Mouse (Mus musculus) CD8-positive naive resting alpha-beta T cell, adult 57 days (primary cell): ENCODE measurements around the gene Rfx1. TPM values are rescaled to one million over a fixed set of nuclear protein-coding genes. Genes with fewer than 3 reads are reported as not detected.

Experiments
- total RNA-seq: library from RNA; stranded (reverse); gene quantifications from one replicate; pipeline ENCODE4 v1.2.4, GENCODE M21; 2023

Rfx1 gene
- 130 TPM for total RNA-seq

DNA sequence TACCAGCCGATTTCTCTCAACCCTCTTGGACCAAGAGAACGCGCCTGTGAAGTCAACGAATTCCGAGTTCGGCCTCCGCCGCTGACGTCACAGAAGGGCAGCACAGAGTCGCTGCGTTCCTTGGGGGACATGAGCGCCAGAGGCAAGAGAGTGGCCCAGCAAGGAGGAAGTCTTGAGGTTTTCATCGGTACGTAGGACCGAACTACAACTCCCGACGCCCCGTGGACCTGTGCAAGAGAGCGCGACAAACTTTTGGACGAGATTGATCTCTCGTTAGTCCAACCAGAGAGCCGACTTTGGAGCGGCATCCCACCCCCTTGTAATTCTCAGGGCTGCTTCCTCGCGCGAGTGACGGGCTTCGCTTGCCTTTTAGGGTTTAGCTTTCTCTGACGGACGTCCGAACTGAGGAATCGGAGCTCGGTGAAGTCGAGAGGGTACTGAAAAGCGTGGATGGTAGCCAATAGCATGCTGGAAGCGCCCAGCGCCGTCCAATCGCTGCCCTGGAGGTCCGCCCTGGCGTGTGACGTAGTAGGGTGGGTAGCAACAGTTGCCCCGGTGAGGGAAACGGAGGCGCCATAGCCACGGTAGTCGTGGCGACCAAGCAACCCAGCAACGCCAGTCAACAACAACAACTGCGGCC is at the start of gene Rfx1:
TSS of gene Rfx1 (plus strand) at position 544 of the 640 bp plus-strand sequence.

DNA sequence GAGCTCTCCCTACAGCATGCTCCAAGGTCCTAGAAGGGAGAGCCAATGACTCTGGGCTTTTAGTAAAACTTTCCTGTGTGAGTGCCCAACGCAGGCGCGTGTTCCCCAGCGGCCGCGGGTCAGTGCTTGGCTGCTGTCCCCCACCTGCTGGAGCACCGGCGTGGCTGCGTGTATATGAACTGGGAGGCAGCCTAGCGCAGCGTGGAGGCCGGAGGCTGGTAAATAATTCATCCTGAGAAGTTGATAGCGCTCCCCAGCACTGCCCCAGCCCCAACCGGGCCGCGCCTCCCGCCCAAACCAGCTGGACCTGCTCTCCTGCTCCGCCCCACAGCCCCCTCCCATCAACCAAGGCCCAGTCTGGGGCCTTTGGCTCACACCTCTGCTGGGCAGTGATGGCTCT is 45.5 kb upstream of the Rfx1 start, which contains the start of gene Palm3:
TSS of gene Palm3 (plus strand) at position 376 of the 400 bp plus-strand sequence.

DNA sequence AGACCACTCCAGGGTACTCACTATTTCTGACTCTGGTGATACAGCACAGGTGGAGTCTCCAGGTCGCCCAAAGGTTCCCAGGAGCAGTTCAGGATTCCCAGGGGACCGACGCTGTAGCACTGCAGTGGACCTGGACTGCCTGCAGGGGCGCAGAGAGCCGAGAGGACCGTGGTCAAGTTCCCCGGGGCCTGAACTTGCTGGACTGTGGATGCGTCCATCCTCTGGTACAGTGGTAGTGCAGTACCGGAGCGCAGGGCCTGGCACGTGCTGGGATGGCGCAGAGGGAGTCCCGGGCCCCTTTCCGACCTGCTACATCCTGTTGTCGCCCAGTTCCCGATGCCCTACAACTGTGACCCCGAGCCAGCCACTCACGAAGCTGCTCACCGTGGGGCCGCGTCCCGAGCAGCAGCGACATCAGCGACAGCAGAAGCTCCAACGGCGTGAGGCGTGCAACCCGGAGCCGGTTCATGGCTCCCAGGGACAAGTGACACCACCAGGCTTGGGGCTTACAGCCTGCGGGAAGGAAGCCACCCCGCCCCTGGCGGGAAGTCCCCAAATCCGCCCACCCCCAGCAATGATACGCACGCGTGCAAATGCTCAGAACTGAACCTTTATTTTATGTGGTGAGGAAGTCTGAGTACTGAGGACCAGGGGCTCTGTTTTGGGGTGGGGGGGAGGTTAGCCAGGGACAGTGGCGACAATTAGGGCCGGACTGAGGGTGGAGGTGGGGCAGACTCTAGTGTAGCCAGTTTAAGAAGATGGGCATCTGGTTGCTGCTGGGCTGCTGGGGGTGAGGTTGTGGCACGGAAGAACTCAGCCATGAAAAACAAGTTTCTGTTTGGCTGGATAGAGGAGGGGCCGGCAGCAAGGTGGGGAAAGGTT is 24.3 kb upstream of the Rfx1 start, which contains the start of gene Il27ra:
TSS of gene Il27ra (minus strand) at position 524 of the 882 bp plus-strand sequence.

DNA sequence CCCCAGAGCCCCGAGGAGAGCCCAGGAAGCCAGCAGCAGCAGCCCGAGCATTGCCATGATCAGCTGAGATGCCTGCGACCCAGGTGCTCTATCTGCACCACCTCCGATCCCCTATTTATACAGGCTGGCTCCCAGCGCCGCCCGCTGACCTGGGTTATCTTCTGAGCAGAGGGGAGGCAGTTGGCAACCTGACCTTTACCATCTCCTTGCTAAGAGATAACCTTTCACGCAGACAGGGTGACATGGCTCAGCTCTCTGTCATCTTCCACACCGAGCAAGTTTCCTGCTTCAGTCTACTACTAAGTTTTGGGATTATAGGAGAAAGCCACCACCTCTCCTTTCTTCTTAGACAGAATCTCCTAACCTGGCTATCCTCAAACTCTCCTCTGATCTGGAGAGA is 21.7 kb upstream of the Rfx1 start, which contains the start of gene Rln3:
TSS of gene Rln3 (minus strand) at position 101 of the 400 bp plus-strand sequence.

DNA sequence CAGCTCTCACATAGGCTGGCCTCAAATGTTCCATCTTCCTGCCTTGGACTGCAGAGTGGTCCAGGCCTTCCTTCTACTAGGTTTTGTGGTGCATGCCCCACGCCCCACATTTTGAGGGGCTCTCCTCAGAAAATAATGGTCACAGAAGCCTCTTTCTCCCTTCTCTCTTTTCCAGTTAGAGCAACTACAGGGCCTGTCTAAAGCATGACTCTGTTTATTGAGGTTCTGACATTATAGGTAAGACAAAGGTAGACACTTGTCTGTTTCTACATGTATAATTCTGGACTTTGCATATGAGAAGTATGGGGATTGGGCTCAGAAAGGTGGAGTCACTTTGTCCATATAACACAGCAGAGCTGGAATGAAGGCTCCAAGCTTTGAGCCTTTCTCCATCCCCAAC is 1.6 kb upstream of the Rfx1 start, which contains the start of gene Gm10643:
TSS of gene Gm10643 (minus strand) at position 101 of the 400 bp plus-strand sequence.

DNA sequence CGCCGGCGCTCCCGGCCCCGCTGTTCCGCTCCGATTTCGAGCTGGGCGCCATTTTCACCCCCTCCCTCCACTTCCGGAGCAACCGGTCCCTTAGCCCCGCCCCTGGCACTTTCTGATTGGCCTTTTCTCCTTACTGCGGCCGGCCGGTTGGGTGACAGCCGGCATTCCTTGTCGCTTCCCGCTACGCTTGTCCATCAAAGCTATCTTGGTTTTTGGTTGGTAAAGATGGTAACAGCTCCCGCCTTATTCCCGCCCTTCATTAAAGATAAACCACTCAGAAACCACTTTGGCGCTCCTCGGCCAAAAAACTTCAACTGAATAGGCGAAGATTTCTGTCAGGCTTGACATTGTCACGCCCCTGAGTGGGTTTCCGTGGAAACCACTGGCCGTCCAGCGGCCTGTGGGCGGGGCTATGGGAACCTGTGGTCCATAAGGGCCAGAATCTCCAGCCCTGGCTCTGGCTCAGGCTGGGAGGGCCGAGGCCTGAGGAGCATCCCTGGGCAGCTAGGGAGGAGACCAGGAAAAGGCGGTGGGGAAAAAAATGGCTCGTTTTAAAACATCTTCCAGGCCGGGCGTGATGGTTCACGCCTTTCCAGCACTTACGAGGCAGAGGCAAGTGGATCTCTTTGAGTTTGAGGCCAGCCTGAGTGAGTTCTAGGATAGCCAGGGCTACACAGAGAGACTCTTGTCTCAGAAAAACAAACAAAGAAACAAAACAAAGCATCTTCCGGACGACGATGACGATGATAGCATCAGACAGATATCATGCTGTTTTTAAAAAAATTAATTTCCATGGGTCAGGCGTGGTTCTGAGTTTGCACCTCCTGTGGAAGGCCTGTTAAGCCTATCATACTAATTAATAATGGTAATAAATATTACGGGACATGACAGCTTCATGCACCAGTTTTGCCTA is 38.3 kb downstream of the Rfx1 start, which contains the start of gene Dcaf15:
TSS of gene Dcaf15 (minus strand) at position 72 of the 913 bp plus-strand sequence.

DNA sequence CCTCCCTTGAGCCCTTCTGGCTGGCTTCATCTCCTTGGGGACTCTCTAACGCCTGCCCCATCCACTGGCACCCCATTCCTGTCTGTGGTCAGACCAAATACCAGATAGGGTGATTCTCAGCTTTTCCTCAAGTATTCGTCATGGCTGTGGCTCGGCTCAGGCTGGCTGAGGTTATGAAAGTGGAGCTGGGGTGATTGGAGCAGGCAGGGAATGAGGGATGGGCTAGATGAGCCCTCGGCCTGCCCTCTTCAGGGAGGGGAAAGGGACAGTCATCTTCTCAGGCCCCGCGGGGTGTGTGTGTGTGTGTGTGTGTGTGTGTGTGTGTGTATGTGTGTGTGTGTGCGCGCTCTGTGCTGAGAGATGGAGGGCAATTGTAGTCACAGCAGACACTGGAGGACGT is 59.0 kb downstream of the Rfx1 start, which contains the start of gene Podnl1:
TSS of gene Podnl1 (plus strand) at position 334 of the 400 bp plus-strand sequence.

Other genes starting within 250 kb of the Rfx1 start
- gene Adgrl1, start 166.7 kb upstream of the Rfx1 start, total RNA-seq = 59.6 TPM
- 0.46 TPM for gene Gm10644, start 111.6 kb upstream of the Rfx1 start, total RNA-seq
- 8.2 TPM for gene Asf1b, start 111.3 kb upstream of the Rfx1 start, total RNA-seq
- gene Prkaca, start 93.8 kb upstream of the Rfx1 start, total RNA-seq = 36.2 TPM
- gene Samd1, start 69.2 kb upstream of the Rfx1 start, total RNA-seq = 36.0 TPM
- not detected for gene 1700067K01Rik, start 65.3 kb upstream of the Rfx1 start, total RNA-seq
- gene 2210011C24Rik, start 54.7 kb upstream of the Rfx1 start, total RNA-seq = not detected
- not detected for gene Palm3, start 45.4 kb upstream of the Rfx1 start, total RNA-seq
- 324 TPM for gene Il27ra, start 24.2 kb upstream of the Rfx1 start, total RNA-seq
- gene Rln3, start 21.8 kb upstream of the Rfx1 start, total RNA-seq = 0.89 TPM
- gene Gm10643, start 1.7 kb upstream of the Rfx1 start, total RNA-seq = 7.0 TPM
- 68.1 TPM for gene Dcaf15, start 37.9 kb downstream of the Rfx1 start, total RNA-seq
- 6.4 TPM for gene Podnl1, start 59.2 kb downstream of the Rfx1 start, total RNA-seq
- 36.5 TPM for gene Cc2d1a, start 81.1 kb downstream of the Rfx1 start, total RNA-seq
- 3.2 TPM for gene 4930432K21Rik, start 81.2 kb downstream of the Rfx1 start, total RNA-seq
- not detected for gene Nanos3, start 118.4 kb downstream of the Rfx1 start, total RNA-seq
- gene Zswim4, start 170.2 kb downstream of the Rfx1 start, total RNA-seq = 29.1 TPM
- gene D8Ertd738e, start 182.9 kb downstream of the Rfx1 start, total RNA-seq = 163 TPM
- 35.8 TPM for gene Mri1, start 190.5 kb downstream of the Rfx1 start, total RNA-seq
- 25.9 TPM for gene Ccdc130, start 203.5 kb downstream of the Rfx1 start, total RNA-seq